Mouse (Mus musculus) T-helper 2 cell (primary cell): Measurements from ENCODE around the gene A930018P22Rik.

Experiments used
- in situ Hi-C: fragments of 300-600 bp; cut with MboI, MseI; formaldehyde crosslinking; loops from one replicate; pipeline ENCODE4 v1.15.1; 2025; ENCODE audit warnings: high pct_unique_total_duplicates

A930018P22Rik gene

DNA sequence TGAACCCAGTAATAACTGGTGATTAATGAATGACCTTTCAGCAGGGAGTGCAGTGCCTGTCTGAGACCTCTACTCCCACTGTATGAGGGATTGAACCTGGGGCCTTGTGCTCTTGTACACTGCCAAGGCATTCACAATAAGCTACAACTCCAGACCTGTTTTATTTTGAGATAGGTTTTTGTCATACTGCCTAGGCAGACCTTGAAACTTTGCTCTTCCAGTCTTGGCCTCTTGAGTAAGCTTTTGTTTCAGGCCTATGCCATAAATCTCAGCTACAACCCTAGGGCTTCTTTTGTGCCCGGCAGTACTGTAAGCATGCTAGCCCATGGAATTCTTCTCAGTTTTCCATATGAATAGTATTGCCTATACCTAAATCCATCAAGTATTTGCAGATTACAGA is 3.5 kb upstream of the A930018P22Rik start:
- in situ Hi-C loops = no loop called here

DNA sequence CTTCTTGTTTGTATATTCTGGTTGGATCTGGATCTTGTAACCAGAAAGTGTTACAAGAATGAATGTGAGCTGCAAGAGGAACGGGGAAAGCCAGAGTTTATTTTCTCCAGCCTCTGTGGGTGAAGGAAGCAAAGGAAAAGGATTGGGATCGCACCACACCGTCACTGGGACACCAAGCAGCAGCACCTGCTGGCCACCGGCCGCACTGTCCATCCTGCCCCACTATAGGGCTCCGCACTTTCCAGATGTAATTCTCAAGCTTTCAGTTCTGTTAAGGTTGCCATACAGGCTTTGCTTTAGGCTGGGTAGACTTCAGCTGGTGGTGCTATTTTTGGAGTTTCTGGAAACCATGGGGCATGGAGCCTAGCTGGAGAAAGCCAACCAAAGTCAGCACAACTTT is 2.3 kb upstream of the A930018P22Rik start:
- in situ Hi-C loops = no loop called here

DNA sequence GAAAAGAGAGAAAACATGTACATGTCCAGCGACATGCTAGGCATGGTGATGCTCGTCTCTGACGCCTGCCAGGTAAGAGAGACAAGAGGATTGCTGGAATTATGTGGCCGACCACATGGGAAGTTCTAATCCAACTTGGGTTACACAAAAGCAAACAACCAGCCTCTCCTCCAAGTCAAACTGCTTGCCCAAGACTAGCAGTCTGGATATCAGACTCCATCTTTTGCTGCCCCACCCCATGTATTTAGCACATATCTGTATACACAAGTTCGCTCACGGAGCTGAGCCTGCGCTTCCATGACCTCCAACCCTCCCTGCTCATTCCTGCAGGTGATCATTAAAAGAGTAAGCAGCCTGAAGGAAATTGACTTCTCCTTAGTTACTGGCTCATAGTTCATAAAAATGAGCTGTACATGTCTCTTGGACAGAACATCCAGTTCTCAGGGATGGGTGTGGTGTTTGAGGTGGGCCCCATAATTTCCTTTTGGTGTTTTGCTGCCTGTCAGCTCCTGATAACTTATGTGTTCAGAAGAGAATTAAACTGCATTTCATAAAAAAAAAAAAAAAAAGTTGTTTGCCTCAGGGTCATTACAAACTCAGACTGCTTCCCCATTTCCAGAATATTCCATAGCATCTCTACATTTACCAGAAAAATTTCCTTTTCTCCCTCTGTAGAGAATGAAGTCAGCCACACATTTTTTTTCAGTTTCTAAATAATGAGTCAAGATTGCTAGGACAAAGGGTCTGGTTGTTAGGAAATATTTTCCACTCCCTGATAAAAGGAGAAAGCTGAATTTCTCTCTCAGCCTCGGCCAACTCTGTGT is 676 bp upstream of the A930018P22Rik start:
- in situ Hi-C loops = no loop called here

DNA sequence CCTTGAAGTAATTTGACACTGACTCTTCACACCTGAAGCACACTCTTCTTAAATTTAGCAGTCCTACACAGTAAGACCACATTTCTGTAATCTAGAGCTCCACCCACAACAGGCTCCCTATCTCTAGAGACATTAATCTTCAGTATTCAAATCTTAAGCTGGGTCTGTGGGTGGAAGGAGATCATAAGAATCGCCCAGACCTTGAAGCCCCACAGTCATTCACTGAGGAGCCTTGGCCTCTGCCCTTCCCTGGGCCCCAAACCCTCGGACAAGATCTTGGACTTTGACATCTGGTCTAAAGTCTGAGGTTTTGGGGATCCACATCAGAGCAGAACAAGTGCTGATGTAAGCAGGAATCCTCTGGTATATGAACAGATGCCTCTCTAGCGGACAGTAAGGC is 971 bp downstream of the A930018P22Rik start:
- in situ Hi-C loops = no loop called here

DNA sequence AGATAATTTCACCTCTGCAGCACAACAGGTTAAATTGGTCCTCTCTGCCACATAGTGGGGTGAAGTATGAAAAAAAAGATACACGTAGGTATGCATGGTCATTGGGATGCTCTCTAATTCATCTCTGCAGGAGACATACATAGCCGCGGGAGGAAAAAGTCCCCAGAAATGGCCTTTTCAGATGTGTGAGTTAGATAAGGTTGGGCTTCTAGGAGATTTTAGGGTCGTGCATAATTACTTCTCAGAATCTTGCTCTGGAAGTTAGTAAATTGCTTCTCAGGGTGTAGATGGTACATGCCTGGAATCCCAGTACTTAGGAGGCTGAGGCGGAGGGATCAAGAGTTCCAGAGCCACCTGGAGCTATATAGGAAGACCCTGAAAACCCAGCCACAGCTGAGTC is 1.5 kb downstream of the A930018P22Rik start:
- in situ Hi-C loops = no loop called here

DNA sequence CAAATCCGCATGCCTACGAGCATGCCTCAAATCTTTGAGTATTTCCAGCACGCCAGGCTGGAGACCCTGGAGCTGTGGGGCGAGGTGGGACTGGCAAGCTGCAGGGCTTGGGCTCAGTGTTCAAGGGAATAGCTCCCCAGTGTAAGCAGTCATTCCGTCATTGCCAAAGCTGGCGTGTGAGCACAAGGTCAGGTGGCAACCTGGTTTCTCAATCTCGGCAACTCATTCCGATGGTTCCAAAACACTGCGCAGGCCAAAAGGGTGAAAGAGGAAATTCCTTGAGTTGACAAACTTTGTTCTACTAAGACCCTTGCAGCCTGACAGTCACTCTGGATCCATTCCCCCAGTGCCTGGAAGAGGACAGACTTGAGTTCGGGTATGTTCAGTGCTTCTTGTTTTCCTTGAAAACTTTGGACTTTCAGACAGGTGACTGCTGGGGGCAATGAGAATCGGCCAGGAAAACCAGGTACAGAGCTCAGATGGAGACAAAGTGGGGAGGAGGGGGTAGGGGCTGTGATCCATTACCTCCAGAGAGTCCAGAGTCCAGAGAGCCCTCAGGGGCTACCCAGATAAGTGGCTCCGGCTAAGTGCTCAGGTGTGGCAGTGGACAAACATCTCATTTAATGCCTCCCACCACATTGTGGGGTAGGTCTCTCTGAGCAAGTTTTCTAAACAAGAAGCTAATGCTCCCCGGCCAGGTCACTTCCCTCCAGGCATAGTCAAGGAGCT is 6.4 kb downstream of the A930018P22Rik start:
- in situ Hi-C loops = loop anchor here (5.0 kb wide), 1 partner anchor 97 kb away; no protein-coding TSS in a partner anchor

DNA sequence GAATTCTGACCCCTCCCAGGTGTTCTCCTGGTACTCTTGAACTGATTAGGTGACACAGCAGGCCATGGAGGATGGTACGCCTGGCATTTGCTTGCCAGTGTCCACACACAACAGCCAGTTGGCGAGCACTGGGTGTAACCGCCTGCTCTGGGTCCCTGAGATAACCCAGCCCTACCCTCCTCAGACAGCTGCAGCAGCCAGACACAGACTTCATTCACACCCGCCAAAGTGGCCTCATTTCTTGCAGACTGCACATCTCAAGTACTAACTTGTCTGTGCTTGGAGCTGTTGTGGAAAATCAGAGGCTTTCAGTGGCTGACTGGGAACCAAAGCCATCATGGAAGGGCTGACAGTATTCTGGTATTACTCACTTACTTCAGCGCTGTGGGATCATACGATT is 7.6 kb downstream of the A930018P22Rik start:
- in situ Hi-C loops = loop anchor here (10.0 kb wide), 2 partner anchors 285 to 455 kb away; partner anchors contain the start of gene D430041D05Rik

DNA sequence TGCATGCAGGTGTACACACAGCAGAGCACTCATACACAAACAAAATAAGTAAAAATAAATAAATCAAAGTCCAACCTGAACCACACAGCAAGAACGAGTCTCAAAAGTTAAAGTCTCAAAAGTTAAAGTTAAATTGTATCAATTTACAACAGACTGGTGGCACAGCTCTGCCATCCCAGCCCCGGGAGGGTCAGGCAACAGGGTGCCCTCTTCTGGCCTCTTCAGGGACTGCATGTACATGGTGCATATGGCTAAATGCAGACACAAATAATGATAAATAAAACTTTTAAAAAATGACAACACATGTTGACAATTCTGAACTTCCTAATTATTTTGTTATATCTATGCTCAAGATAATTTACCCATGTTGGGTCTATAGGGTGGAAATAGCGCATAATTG is 8.4 kb downstream of the A930018P22Rik start:
- in situ Hi-C loops = loop anchor here (10.0 kb wide), 2 partner anchors 284 to 454 kb away; partner anchors contain the start of gene D430041D05Rik

DNA sequence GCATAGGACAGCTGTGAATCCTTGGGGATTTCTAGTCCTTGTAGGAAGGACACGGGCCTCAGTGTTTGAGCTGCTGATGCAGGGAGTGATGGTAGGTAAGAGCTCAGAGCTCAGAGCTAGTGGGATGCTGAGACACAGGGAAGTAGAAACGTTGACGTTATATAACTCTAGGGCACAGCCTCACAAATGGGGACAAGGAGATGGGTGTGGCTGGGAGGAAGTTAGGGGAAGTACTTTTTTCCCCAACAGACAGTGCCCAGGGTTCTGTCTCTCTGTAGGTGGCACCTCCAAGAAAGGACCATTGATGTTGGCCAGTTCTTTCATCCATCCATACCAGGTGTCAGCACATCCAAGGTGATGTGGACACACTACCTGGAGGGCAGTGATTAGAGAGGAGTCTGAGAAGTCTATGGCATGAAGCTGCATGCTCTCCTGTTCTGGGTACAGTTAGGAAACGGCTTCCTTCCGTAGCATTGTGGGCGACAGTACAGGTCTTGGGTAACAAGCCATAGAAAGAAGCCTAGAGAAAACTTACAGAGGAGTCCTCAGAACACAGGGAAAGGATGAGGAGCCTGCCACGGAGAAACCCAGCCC is 9.8 kb downstream of the A930018P22Rik start:
- in situ Hi-C loops = loop anchor here (10.0 kb wide), 2 partner anchors 282 to 452 kb away; partner anchors contain the start of gene D430041D05Rik

DNA sequence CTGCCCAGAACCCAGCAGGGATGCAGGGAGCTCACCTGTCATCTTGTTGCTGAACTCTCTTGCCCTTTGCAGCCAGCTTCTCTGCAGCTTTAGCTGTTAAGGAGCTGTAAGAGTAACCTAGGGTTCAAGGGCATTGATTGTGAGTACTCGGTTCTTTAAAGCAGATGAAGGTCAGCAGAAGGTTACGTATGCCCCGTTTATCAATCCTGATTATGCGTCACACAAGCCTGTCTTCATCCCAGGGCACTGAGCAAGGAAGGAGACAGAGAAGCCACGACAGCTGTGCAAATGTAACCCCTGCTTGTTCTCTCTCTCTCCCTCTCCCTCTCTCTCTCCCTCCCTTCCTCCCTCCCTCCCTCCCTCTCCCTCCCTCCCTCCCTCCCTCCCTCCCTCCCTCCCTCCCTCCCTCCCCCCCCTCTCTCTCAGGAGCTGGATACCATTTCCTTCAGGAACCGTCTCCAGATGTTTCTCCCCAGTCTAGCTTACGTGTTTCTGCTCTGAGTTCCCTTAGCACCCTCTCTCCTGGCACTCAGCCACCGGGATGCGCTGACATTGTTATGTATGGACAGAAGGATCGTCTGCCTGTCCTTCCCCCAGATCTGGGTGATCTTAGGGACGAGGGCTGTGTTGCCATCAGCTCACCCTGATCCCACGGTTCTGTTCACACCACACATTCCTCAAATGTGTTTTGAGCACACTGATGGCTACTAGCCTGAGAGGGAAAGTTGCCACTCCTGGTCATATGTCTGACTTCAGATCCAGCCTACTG is 10.7 kb downstream of the A930018P22Rik start:
- in situ Hi-C loops = loop anchor here (10.0 kb wide), 2 partner anchors 282 to 452 kb away; partner anchors contain the start of gene D430041D05Rik

DNA sequence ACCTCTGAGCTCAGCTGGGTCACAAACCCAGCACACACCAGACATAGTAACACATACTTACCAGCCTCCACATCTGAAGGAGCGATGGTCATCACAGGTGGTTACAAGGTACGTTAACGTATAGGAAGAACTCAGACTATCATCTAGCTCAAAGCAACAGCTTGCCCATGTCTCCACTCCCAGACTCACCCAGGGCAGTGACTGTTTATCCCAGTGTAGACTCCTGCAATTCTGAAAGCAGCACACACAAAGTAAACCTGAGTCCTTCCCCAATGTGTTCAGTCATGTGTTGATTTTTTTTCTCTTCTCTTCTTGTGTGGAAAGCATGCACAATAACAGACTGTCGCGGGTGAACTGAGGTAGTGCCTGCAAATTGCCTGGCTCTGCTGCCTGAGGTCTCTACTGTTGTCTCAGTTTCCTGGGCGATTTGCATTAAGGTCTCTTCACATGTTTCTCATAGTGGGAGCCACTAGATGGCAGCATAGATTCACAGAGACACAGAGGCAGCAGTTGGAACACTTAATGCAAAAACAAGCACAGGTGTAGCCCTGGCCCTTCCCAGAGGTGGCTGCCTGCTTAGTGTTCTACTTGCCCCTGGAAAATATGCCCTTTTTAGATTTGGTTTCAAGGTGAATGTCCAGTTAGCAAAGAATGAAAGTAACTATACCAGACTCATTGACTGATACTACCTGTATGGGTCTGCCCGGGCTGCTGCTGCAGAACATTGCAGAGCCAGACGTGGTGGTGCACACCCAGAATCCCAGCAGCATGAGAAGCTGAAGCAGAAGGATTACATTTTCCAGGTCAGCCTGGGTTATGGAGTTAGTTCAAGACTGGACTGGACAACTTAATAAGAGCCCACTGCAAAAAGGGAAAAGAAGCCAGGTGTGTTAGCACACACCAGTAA is 11.8 kb downstream of the A930018P22Rik start:
- in situ Hi-C loops = loop anchor here (5.0 to 10.0 kb wide), 3 partner anchors 43 to 450 kb away; partner anchors contain the start of gene D430041D05Rik

DNA sequence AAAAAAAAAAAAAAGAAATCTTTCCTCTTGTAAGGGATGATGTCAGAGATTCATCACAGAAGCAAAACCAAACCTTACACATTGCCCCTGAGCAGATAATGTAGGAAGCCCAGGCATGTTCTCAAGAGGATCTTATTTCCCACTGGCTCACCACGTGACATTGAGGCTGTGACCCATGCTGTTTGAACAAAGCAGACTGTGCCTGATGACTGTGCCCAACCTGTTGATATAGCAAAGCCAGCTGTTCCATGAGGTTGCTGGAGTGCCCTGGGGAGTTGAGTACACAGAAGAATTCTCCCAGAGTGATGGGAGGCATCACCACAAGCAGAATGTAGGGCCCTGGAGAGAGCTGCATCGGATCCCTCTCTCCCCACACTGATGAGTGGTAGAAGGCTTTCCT is 13.4 kb downstream of the A930018P22Rik start:
- in situ Hi-C loops = loop anchor here (5.0 to 10.0 kb wide), 3 partner anchors 41 to 449 kb away; partner anchors contain the start of gene D430041D05Rik

DNA sequence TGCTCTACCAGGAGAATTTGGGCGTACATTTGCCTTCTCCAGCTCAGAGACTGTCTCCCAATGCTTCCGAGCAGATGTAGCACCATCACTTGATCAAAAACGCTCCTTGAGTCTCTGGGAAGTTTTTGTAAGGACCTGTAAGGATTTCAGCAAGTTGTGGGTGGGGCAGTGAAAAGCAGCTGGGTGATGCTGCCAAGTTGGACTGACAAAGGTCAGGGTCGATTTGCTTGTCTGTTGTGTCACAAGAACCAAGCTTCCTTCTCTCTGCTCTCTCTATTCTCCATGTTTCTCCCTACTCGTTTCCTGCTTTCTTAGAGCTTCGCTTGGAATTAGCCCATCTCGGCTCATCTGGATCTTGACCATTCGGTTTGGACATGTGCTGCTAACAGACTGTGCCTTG is 19.6 kb downstream of the A930018P22Rik start:
- in situ Hi-C loops = no loop called here

DNA sequence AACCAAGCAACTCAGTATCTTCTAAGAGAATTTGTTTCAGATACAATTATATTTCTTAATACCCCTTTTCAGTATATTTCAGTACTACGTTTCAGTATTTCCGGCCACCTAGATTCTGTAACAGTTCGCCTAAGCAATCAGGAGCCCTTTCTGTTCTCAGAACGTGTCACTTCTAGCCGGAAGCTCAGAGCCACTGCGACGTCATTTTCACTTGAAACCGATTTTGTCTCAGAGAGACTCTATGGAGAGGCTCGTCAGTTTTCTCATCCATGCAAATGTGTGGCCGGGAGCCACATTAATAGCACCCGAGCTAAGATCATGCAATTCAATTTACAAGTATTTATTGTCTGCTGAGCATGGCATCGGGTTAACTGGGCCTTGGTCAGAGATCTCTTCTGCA is 21.4 kb downstream of the A930018P22Rik start:
- in situ Hi-C loops = no loop called here

DNA sequence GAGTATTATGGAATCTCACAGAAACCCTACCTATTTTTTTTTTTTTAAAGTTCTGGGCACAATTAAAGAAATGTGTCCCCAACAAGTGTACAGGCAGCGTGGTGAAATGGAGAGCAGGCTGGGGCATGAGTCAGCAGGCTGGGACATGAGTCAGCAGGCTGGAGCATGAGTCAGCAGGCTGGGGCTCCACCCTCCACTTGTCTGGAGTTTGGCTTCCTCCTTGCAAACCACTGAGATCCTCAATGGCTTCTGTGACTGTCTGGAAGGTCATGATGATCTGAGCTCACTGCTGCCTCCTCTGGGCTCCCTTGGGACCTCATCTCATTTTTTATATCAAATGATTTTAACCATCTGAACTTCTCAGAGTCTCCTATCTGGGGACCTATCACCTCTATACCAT is 23.4 kb downstream of the A930018P22Rik start:
- in situ Hi-C loops = no loop called here

DNA sequence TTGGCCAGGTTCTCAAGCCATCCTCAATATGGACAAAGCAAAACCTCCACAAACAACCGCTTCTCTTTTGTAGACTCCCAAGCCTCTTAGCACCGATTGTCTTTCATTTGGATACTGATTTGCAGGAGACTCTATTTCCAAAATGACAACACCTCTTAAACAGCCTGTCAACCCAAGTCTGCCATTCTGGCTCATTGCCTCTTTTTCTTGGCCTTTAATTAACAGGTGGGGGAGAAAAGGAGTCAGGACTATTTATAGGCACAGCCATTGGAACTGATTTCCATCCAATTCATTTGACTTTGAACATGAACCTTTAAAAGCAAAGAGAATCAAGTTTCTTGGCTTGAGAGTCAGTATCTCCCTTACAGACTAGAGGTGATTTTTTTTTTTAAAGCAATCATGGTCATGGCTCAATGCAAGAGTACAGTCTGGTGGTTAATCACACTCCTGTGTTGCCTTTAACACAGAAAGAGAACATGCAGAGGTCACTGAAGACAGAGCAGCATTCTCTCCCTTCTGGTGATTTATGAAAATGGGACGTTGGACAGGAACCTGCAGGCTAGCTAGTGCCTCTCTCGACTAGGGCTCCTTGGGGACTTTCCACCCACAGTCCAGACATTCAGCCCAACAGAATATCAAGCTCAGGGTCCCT is 25.5 kb downstream of the A930018P22Rik start:
- in situ Hi-C loops = no loop called here

DNA sequence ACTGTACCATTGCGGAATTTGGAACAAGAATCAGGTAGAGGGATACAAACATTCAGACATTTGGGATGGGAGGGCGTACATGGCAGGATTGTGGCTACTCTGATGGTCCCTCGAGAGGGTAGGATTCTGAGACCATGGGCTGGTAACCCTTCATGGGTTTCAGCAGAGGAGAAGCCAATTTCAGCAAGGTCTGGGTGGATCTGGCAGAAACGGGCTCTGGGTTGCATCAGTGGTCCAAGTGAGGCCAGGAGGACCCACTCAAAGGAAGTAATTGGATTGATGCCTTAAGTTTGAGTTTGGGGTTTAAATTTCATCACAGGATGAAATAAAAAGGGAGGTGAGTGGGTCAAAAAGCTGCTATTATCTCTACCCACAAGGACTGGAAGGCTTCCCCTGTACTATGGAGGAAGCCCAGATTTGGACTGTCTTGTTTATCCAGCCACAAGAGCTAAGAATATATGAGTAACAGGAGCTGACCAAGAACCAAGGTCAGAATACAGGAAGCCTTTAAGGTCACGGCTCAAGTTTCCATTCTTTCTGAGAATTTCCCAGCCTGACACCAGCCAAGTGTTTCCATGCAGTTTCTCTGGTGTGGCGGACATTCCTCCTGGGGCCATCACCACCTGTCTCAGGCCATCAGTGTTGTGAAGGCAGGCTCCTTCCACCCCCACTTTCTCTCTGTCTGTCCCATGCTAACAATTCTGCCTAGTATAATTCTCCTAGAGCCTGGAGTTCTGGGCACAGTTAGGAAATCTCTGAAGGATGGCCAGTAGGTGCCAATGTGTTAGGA is 28.2 kb downstream of the A930018P22Rik start:
- in situ Hi-C loops = loop anchor here (5.0 kb wide), 1 partner anchor 61 kb away; no protein-coding TSS in a partner anchor

DNA sequence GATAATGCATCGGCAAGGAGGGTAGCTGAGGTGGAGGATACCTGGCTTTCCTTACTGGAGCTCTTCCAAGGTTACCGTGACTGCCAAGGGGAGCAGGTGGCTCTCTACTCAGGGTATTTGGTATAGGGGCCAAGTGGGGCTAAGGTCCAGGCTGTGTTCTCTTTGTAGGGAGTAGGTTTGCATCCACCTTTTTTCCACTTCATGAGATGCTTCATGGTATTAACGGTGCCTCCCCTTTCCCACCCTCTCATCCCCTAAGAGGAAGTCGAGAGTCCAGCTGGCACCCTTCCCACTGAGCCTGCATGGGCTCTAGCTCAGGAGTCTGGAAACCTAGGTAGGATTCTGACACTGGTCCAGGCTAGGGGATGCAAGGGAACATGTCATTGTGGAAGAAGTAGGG is 30.8 kb downstream of the A930018P22Rik start:
- in situ Hi-C loops = loop anchor here (5.0 kb wide), 1 partner anchor 59 kb away; no protein-coding TSS in a partner anchor

DNA sequence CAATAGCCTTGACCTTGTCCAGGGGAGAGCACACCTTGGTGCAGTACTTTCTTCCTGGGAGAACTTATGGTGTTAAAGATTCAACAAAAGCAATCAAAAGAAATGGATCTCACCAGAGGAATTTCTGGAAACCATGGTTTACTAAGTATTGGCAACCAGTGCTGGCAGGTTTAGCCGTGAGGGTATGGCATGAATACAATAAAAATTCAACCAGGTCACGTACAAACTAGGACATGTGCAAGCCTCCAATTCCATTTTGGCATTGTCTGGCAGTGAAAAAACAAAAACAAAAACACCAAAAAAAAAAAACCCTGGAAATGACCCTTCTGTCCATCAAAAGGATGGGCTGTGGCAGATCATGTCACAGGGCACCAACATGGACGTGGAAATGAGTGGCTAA is 31.3 kb downstream of the A930018P22Rik start:
- in situ Hi-C loops = loop anchor here (5.0 kb wide), 1 partner anchor 58 kb away; no protein-coding TSS in a partner anchor
